Mouse (Mus musculus) liver, postnatal 0 days (tissue): ENCODE measurements around the gene Ralgapa2.

Experiments
- CTCF ChIP-seq: sonication (generic); IDR thresholded peaks from 2 replicates; pipeline ENCODE4 v1.5.1; 2016; ENCODE audit warnings: antibody characterized with exemption, low read depth
- EP300 ChIP-seq: IDR thresholded peaks from 2 replicates; pipeline ENCODE4 v1.6.1; 2016; ENCODE audit warnings: antibody characterized with exemption, low read depth, mild to moderate bottlenecking

GRCm38 (mm10) chr2:146226484-146226883, 285.7 kb downstream of the Ralgapa2 start:
- no peak for TF ChIP-seq CTCF
- TF ChIP-seq EP300: no peak
